Mouse (Mus musculus) left cerebral cortex, postnatal 25 days (tissue): ENCODE measurements around the gene Ovol3. TPM values are rescaled to one million over a fixed set of nuclear protein-coding genes. Genes with fewer than 3 reads are reported as not detected.
A peak's percentile ranks its signal among the peaks of the same experiment; 100 is the strongest.
"Not testable (repeated sequence)": the region's sequence is repeated elsewhere in the genome, so short reads cannot be mapped to it uniquely, and the experiment has no call there.

Source experiments
- DNase-seq, 2 experiments: peaks; one replicate each; pipeline ENCODE4 v3.0.0; 2022; ENCODE audit warnings: low spot score in 2 of 2, mixed read lengths in 1 of 2
- intact Hi-C: fragments of 180-260 bp; cut with DNase I; formaldehyde crosslinking; loops from one replicate; pipeline ENCODE4 v1.15.1; 2025
- total RNA-seq, 2 experiments: library from RNA; stranded (reverse); gene quantifications; 2 replicates each; pipeline ENCODE4 v1.2.3; 2021

The Ovol3 gene
- not detected for total RNA-seq

DNA sequence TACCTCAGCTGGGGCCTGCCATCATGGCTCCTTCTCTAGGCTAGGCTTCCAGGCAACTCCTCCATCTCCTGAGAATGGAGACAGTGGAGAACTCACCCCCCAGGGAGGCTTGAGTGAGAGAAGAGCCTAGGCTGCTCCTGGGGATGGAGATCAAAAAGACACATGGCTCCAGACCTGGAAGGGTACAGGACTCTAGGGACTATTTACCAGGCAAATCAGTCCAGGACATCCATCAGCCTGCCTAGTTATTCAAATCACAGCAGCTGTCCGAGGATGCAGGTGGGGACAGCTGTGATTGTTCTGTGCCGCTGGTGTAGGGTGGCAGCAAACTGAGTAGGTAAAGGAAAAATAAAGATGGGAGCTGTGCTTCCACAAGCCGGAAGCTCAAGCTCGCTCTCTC lies at the start of gene Ovol3:
Ovol3 (minus strand) TSS at position 101 of the 400 bp plus-strand sequence.
- intact Hi-C loops = no loop called here
- DNase-seq = no peak

DNA sequence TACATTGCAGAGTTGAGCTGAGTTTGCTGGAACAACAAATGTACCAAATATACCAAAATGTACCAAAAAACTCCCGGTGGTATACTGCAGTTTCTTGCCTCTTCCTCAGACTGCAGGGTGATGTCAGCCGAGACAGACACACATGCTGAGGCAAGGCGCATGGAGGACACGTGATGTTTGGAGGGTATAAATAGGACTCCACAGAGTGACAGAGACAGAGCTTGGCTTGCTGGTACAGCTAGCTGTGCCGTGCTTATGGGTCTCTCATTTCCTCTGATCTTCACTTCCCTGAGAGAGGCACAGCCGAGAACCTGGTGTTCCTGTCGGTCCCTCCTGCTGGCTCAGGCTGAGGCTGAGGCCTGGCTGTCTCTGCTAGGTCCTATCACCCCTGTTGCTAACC lies 47.2 kb upstream of the Ovol3 start:
- peak in 1 of 2 experiments; percentile 58 for DNase-seq
- intact Hi-C loops = no loop called here

DNA sequence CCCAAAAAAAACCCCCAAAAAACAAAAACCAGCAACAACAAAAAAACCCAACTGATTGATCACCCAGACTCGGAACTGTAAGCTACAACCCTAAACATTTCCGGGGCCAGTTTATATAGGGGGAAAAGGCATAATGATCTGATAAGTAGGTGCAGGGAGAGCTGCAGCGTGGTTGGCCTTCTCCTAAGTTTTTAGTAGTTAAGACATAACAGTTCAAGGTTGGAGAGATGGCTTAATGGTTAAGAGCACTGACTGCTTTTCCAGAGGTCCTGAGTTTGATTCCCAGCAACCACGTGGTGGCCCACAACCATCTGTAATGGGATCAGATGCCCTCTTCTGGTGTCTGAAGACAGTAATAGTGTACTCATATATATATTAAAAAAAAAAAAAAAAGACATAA lies 46.0 kb upstream of the Ovol3 start:
- intact Hi-C loops = no loop called here
- no peak for DNase-seq

DNA sequence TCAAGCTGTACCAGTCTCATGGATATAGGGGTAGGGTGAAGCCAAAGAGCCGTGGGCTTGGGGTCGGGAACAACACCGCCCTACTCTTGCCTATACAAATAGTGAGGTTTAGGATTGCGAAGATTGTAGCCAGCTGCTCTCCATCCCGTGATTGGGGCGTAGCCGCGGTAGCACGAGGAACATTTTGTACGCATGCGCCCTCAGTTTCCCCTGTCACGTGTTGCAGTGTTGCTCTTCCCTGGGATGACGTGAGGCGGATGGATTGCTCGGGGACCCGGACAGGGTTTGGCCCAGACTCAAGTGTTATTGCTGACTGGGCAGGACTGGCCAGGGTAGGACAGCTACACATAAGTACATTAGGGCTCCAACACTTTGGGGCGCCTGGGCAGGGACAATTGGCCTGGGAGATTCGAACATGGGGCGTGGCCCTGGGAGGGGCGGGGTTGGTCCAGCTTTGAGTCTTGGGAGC lies 45.2 kb upstream of the Ovol3 start:
- intact Hi-C loops = loop anchor here (1.0 kb wide), 1 partner anchor 48 kb away; the partner anchor contains the start of gene Tbcb
- DNase-seq = peak; percentile 87 to 91

DNA sequence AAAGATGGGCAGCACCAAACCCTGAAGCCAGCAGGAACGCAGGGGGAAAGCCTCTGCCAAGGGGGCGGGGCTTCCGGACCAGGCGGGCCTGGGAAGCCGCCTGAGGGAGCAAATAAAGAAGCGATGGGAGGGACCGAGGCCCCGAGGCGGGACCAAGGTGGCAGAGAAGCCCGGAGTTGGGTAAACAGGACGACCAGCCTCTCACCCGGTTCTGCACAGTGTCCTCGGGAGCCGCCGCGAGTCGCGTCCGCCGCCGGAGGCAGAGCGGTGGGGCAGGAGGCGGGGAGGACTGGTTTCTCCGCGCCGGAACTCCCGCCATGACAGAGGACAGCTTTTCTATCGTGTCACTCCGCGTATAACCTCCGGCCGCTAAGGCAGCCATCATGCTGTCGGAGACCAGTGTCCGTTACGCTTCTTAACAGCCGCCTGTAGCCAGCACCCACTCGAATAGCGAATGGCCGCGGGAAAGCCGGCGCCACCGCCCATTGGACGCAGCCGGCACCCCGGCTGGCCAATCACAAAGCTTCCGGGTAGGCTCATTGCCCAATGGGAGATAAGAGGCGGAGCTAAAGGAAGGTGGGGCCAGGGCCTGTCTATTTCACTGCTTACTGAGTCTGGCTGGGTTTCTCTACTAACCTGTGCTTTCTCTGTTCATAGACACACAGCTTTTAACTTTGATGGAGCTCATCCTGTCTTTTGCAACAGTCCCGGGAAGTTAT lies 44.6 kb upstream of the Ovol3 start, which contains the start of the genes Thap8 and Wdr62:
Thap8 (plus strand) TSS at position 144 of the 719 bp plus-strand sequence.
Wdr62 (minus strand) TSS at position 469 of the 719 bp plus-strand sequence.
- intact Hi-C loops = loop anchor here (1.0 kb wide), 1 partner anchor 48 kb away; the partner anchor contains the start of gene Tbcb

DNA sequence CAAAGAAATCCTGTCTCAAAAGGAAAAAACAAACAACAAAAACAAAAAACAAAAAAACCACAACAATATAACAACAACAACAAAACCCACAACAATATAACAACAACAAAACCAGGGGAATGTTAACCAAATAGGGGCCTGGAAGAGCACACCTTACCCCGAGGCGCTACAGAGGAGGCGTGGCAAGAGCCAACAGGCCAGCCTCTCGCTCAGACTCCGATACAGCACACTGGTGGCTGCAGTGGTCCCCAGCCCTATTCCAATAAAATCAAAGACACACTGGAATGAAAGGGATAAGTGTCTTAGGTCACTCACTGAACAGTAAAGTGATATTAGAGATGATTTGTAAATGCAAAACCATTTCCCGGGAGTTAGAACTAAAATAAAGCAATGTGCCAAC lies 44.0 kb upstream of the Ovol3 start:
- intact Hi-C loops = no loop called here
- DNase-seq = no peak

More for the DNA sequence above, 44.6 kb upstream of the Ovol3 start, which contains the start of the genes Thap8 and Wdr62:
- peak; percentile 90 to 95 for DNase-seq

DNA sequence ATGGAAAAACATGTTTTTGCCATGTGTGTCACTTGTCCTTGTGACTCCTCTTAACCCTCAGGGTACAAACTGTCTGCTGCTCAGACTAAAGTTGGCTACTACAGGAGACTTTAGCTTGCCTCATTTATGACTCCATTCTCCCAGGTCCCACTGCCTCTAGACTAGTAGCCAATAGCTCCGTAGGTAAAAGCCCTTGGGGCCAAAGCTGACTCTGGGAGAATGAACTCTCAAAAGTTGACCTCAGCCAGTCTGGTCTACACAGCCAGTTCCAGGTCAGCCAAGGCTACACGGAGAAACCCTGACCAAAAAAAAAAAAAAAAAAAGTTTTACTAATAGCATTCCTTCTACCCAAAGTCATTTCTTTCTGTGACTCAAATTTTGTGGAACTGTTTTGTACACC lies 43.4 kb upstream of the Ovol3 start:
- intact Hi-C loops = no loop called here
- DNase-seq = no peak

DNA sequence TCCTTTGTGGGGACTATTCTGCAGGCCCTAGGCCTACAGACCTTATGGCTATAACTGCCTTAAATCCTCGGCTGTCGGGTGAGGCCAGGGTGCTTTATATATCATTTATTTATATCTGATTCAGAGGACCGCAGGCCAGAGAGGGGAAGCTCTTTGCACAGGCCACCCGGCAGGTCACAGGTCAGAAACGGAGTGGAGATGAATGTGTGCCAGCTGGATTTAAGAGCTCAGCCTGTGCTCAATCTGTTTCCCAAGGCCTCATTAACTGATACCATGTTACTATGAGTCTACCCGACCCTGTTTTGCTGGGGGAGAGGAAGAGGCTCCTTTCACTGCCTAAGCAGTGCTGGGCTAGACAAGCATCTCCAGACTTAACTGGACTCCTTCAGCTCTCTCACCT lies 38.9 kb upstream of the Ovol3 start:
- intact Hi-C loops = no loop called here
- DNase-seq = no peak

DNA sequence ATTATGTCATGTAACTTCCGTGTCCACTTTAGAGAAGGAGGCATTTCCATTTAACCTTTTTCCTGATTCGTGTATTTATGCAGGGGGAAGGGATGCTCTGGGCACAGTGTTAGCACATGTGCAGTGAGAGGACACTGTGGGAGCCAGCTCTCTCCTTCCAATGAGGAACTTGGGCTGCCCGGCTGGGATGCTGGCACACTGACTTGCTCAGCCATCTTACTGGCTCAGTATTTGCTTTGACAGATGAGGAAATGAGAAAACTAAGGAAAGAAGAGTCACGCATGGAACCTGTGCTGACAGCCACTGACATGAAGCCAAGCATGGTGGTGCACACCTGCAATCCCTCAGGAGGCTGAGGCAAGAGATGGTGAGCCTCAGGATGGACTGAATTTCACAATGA lies 34.1 kb upstream of the Ovol3 start:
- DNase-seq = no peak
- intact Hi-C loops = loop anchor here (2.0 kb wide), 1 partner anchor 31 kb away; no protein-coding TSS in a partner anchor

DNA sequence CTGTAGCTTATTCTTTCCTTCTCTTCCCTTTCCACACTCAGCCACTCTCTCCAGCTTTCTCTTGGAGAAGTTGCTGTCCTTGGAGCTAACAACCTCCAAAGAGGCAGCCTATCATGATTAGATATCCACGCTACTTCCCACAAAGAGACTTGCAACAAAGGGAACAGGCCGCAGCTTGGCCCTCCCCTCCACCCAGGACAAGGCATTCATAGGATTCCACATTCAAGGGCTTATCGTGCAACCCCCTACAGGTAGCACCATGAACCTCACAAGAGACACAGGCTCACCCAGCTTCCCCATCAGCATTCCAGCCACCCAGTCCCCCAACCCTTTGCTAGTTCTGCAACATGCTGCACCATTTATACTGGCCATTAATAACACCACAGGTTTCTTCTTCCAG lies 31.3 kb upstream of the Ovol3 start:
- intact Hi-C loops = no loop called here

DNA sequence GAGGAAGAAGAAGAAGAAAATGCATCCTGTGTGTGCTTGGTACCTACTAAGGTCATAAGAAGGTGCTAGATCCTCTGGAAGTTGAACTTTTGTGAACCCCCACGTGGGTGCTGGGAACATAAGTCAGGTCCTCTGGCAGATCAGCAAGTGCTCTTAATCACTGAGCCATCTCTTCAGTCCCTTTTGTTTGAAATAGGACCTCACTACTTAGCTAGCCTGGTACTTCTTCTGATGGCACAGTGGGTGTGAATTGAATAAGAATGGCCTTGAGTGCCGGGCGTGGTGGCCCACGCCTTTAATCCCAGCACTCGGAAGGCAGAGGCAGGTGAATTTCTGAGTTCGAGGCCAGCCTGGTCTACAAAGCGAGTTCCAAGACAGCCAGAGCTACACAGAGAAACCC lies 30.4 kb upstream of the Ovol3 start:
- intact Hi-C loops = no loop called here
- DNase-seq = no peak

More for the DNA sequence above, 31.3 kb upstream of the Ovol3 start:
- no peak for DNase-seq

DNA sequence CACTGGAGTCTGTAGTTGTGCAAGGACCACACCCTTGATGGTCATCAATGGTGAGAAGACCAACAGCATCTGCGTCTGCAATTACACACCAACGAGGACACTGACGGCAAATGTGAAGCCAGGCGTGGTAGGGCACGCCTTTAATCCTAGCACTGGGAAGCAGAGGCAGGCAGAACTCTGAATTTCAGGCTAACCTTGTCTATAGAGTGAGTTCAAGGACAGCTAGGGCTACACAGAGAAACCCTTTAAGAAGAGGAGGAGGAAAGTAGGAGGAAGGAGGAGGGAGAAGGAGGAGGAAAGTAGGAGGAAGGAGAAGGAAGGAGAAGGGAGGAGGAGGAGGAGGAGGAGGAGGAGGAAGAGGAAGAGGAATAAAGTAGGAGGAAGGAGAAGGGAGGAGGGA lies 30.0 kb upstream of the Ovol3 start:
- intact Hi-C loops = no loop called here
- DNase-seq = no peak

DNA sequence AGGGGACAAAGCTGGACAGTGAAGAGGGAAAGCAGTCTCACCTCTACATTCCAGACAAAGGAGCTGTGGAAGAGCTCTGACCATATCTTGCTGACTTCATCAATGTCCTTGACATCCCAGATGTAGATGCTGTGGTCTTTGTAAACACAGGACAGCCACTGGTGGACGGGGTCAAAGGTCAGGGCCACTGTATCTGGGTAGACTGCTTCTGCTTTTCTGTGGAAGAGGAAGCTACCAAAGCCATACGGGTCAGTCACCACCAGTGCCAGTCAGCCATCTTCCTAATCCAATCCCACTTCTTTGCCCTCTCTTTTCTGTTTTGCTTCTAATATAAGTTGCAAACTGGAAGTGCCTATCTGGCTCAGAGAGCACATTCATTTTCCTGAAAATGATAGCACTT lies 29.5 kb upstream of the Ovol3 start:
- no peak for DNase-seq

DNA sequence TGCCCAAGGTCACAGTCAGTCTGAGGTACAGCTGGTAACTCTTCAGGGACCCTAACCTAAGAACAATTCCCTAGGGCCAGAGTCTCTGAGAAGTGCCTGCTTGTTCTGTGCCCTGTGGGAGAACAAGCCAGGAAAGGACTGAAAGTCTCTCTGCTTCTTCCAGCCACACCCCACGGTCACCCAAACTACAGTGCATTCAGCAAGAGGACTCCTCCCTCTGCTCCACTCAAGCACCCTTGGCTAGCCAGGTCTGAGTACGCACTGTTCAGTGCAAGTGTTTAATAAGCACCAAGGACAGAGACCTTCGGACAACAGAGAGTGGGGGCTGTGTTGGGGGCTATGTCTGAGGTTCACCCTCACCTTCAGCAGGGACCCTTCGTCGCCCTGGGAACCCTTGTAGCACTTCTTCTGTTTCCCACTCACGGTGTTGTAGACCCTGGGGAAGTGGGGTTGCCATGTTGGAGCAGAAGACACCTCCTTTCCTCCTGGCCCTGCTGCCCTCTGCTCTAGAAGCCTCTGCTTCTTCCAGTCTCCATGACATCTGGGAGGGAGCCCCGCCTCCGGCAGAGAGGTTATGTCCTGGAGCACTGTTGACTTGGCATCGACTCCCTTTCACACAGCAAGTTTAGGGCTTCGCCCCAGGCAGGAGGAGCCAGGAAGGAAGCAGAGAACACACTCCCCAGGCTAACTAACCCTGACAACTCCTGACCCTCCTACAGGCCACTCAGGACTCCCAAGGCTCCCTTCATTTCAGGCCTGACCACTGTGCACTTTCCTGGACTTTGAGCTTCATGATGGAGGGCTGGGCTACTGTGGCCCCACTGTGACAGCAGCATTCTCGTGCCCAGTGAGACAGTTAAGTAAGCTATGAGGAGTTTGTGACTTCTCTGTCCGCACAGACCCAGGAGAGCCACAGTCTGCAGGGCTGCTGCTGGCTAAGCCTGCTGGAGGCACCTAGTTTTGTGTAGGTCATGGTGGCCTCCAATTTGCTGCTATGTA lies 16.7 kb upstream of the Ovol3 start:
- intact Hi-C loops = no loop called here
- DNase-seq = no peak

More for the DNA sequence above, 29.5 kb upstream of the Ovol3 start:
- intact Hi-C loops = no loop called here

DNA sequence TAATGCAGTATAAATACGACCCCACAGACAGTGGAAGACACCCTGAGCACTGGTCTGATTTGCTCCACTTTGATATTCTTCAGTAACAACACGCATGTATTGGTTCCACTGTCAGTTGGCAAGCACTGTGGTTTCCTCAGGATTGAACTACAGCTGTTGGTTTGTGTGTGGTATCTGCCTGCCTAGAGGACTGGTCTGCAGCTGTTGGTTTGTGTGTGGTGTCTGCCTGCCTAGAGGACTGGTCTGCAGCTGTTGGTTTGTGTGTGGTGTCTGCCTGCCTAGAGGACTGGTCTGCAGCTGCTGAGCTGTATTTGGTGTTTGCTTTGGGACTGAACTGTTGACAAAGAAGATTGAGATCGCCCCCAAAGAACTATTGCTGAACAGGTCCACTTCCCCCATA lies 1.8 kb upstream of the Ovol3 start:
- intact Hi-C loops, DNase-seq: not testable (repeated sequence)

DNA sequence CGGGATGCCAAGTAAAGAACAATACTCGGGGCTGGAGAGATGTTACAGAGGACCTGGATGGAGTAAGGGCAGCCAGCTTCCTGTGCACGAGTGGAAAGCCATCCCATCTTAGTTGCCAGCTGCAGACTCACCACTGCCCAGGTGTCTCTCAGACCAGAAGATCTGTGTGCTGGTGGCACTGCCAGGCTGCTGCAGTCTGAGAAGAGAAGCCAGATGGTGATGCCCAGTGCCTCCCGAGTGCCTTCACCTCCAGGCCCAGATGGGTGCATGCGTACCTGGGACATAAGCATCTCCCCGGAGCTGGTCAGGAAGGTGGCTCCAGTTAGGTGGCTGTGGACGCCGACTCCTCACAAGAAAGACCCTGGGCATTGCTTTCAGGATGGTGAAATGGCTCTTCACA lies 434 bp downstream of the Ovol3 start:
- no peak for DNase-seq
- intact Hi-C loops = no loop called here

DNA sequence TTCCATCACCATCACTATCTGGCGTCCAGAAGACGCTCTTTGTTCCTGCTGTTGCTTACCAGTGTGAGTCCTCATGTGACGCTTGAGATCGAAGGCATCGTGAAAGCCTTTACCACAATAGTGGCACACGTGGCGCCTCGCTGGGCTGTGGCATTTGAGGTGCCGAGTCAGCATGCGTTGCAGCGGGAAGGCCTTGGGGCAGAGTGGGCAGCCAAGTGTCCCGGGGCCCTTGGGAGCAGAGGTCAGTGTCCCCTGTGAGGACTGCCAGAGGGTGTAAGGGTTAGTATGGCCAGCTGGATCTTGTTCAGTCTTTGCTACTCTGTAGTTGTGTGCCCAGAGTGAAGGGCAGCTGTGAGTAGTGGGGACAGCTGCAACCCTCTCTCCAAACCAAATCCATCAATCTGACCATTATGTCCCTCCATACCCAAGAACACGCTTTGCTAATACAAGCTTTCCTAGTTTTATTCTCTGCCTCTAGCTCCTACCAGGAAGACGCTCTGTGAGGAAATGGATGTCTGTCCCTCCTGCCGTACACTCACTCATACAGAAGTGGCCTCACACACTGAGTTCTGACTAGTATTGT lies 1.2 kb downstream of the Ovol3 start:
- intact Hi-C loops = no loop called here
- DNase-seq = no peak

DNA sequence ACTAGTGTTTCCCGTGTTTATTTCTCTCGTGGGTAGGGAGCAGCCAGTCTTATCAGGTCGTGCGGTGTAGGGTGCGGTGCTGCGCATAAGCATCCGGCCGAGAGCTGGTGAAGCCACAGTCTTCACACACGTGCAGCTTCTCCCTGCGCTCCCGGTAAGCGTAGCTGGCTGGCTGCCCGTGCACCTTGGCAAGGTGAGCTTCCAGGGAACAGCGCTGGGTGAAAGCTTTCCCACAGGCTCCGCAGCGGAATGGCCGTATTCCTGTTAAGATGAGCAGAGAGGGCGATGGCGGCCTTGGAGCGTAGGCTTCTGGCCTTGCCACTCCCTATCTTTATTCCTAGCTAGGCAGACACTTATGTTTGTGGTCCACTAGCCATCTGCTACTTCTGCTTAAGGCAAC lies 2.1 kb downstream of the Ovol3 start:
- intact Hi-C loops = loop anchor here (2.0 kb wide), 1 partner anchor 55 kb away; no protein-coding TSS in a partner anchor
- DNase-seq = peak in 1 of 2 experiments; percentile 32

DNA sequence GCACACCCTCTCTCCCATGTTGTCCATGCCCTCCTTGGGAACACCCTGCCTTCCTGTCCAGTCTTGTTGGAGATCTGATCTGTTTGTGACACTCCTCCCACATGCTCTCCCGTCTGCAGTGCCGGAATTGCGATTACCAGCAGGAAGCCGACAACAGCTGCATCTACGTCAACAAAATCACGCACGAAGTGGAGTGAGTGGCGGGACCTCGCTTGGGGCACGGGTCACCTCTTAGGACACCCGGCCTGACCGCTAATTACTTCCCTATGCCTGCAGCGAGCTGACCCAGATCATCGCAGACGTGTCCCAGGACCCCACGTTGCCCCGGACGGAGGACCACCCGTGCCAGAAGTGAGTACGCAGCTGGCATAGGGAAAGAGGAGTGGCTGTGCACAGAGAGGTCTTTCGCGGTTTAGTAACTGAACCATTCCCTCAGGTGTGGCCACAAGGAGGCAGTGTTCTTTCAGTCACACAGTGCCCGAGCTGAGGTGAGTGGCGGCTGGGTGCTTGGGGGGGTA lies 2.8 kb downstream of the Ovol3 start:
- intact Hi-C loops = loop anchor here (1.0 to 2.0 kb wide), 2 partner anchors 48 to 56 kb away; partner anchors contain the start of genes Thap8 and Wdr62
- DNase-seq = peak in 1 of 2 experiments; percentile 40
